Mouse (Mus musculus) midbrain, embryonic 16.5 days (tissue): Measurements from ENCODE around the gene Slc27a2. TPM values are rescaled to one million over a fixed set of nuclear protein-coding genes. Genes with fewer than 3 reads are reported as not detected.
"Not testable (repeated sequence)": the region's sequence is repeated elsewhere in the genome, so short reads cannot be mapped to it uniquely, and the experiment has no call there.

Experiments used
- ATAC-seq: fragments of 200-750 bp; cut with Nextera tagmentation; 2 replicates; pipeline ENCODE4 v1.8.0; 2017; ENCODE audit warnings: moderate TSS enrichment
- H3K27ac ChIP-seq: fragments of 300-500 bp; sonication (generic); 2 replicates; pipeline ENCODE4 v1.5.1; 2014; ENCODE audit warnings: mild to moderate bottlenecking, low read length, mixed read lengths
- H3K27me3 ChIP-seq: fragments of 300-500 bp; sonication (generic); 2 replicates; pipeline ENCODE4 v1.6.1; 2014; ENCODE audit warnings: low read depth, low read length, mixed read lengths; ENCODE audit not compliant: control insufficient read depth, insufficient read depth
- H3K36me3 ChIP-seq: fragments of 300-500 bp; sonication (generic); 2 replicates; pipeline ENCODE4 v1.6.1; 2014; ENCODE audit warnings: mild to moderate bottlenecking, low read length, moderate library complexity, mixed read lengths; ENCODE audit not compliant: control insufficient read depth, insufficient read depth
- H3K4me1 ChIP-seq: fragments of 300-500 bp; sonication (generic); 2 replicates; pipeline ENCODE4 v1.6.1; 2014; ENCODE audit warnings: mild to moderate bottlenecking, low read length, mixed read lengths; ENCODE audit not compliant: control insufficient read depth, insufficient read depth
- H3K4me2 ChIP-seq: fragments of 300-500 bp; sonication (generic); 2 replicates; pipeline ENCODE4 v1.6.1; 2014; ENCODE audit warnings: mild to moderate bottlenecking, low read length, mixed read lengths
- H3K4me3 ChIP-seq: fragments of 300-500 bp; sonication (generic); 2 replicates; pipeline ENCODE4 v1.5.1; 2014; ENCODE audit warnings: low read depth, mild to moderate bottlenecking, low read length, moderate library complexity, mixed read lengths
- H3K9ac ChIP-seq: fragments of 300-500 bp; sonication (generic); 2 replicates; pipeline ENCODE4 v1.6.1; 2014; ENCODE audit warnings: low read depth, low read length, mixed read lengths
- H3K9me3 ChIP-seq: fragments of 300-500 bp; sonication (generic); replicated peaks from 2 replicates; pipeline ENCODE4 v1.6.1; 2014; ENCODE audit warnings: mild to moderate bottlenecking, low read length, mixed read lengths; ENCODE audit not compliant: control insufficient read depth, poor library complexity, severe bottlenecking
- WGBS: fragments of 180-500 bp; shearing (Covaris S2); extraction: QIAGEN DNeasy Blood & Tissue Kit; methylation state at CpG from one replicate; pipeline ENCODE4 v1.1.7; 2014; 5-methylcytosine and 5-hydroxymethylcytosine counted together
- polyA plus RNA-seq: library from polyadenylated mRNA; unstranded; fragments of >200 nt; fragmentation: Nextera tagmentation; extraction: Ambion mirVana; gene quantifications from 2 replicates; pipeline ENCODE4 v1.2.1, GENCODE M21; 2015

The Slc27a2 gene
- polyA plus RNA-seq, 1 experiment from 2014 or later = 14.0 TPM

GRCm38 (mm10) chr2:126606688-126607062, 54.5 kb downstream of the Slc27a2 start:
- Histone ChIP-seq H3K4me1 (no peaks in the 10 kb centered on the region), H3K36me3 (no peaks in the 10 kb centered on the region), H3K9ac (no peak overlapping the region), H3K4me2 (no peak overlapping the region), H3K27ac (no peak overlapping the region), H3K27me3 (no peaks in the 10 kb centered on the region), H3K9me3 (no peaks in the 10 kb centered on the region), H3K4me3 (no peak overlapping the region)
- ATAC-seq = no peak
- WGBS = 72% methylated on average over 4 of the region's 4 CpGs

- Histone ChIP-seq H3K9ac (no peak overlapping the region), H3K4me1 (no peaks in the 10 kb centered on the region), H3K27me3 (no peaks in the 10 kb centered on the region), H3K9me3 (no peaks in the 10 kb centered on the region), H3K27ac (no peak overlapping the region), H3K4me3 (no peak overlapping the region), H3K4me2 (no peak overlapping the region), H3K36me3 (no peaks in the 10 kb centered on the region)
- ATAC-seq = no peak
- 76% methylated on average over 10 of the region's 10 CpGs for WGBS
Observed at GRCm38 (mm10) chr2:126607553-126608203, 55.5 kb downstream of the Slc27a2 start.

GRCm38 (mm10) chr2:126609600-126609999, 57.4 kb downstream of the Slc27a2 start:
- 80% methylated on average over 12 of the region's 12 CpGs for WGBS
- not testable (repeated sequence) for H3K4me3 ChIP-seq, H3K9ac ChIP-seq, H3K9me3 ChIP-seq, H3K4me1 ChIP-seq, H3K4me2 ChIP-seq, H3K27me3 ChIP-seq, H3K36me3 ChIP-seq, ATAC-seq, H3K27ac ChIP-seq

GRCm38 (mm10) chr2:126615355-126615754, 63.1 kb downstream of the Slc27a2 start:
- Histone ChIP-seq H3K4me1 (no peaks in the 10 kb centered on the region), H3K9ac (no peak overlapping the region), H3K4me2 (no peak overlapping the region), H3K4me3 (no peak overlapping the region), H3K27ac (no peak overlapping the region), H3K36me3 (no peaks in the 10 kb centered on the region), H3K27me3 (no peaks in the 10 kb centered on the region), H3K9me3 (no peaks in the 10 kb centered on the region)
- WGBS = 86% methylated on average over 3 of the region's 3 CpGs
- ATAC-seq = no peak

GRCm38 (mm10) chr2:126618470-126619179, 66.4 kb downstream of the Slc27a2 start:
- H3K4me3 ChIP-seq = no peak overlapping the region
- no peak for ATAC-seq
- WGBS = 22% methylated on average over 8 of the region's 8 CpGs
- H3K4me2 ChIP-seq = no peak overlapping the region
- no peaks in the 10 kb centered on the region for H3K27me3 ChIP-seq
- H3K4me1 ChIP-seq = no peaks in the 10 kb centered on the region
- no peak overlapping the region for H3K27ac ChIP-seq
- H3K9me3 ChIP-seq = no peaks in the 10 kb centered on the region
- H3K36me3 ChIP-seq = no peaks in the 10 kb centered on the region
- H3K9ac ChIP-seq = no peak overlapping the region

GRCm38 (mm10) chr2:126619249-126619704, 67.1 kb downstream of the Slc27a2 start, which contains the start of gene Hdc:
Hdc (minus strand) TSS chr2:126619299.
- ATAC-seq = no peak
- 77% methylated on average over 14 of the region's 14 CpGs for WGBS
- H3K9ac ChIP-seq = no peak within 1 kb of the TSS

GRCm38 (mm10) chr2:126622455-126622854, 70.2 kb downstream of the Slc27a2 start:
- H3K4me2 ChIP-seq = no peak overlapping the region
- H3K27me3 ChIP-seq = no peaks in the 10 kb centered on the region
- H3K9ac ChIP-seq = no peak overlapping the region
- no peak overlapping the region for H3K4me3 ChIP-seq
- H3K27ac ChIP-seq = no peak overlapping the region
- ATAC-seq = no peak
- H3K36me3 ChIP-seq = no peaks in the 10 kb centered on the region
- no peaks in the 10 kb centered on the region for H3K4me1 ChIP-seq
- H3K9me3 ChIP-seq = no peaks in the 10 kb centered on the region
- 86% methylated on average over 2 of the region's 2 CpGs for WGBS

More at GRCm38 (mm10) chr2:126619249-126619704, 67.1 kb downstream of the Slc27a2 start, which contains the start of gene Hdc:
- H3K27me3 ChIP-seq = no peaks in the 10 kb centered on the region
- no peaks in the 10 kb centered on the region for H3K9me3 ChIP-seq
- no peak within 1 kb of the TSS for H3K4me2 ChIP-seq
- no peak within 1 kb of the TSS for H3K4me3 ChIP-seq
- H3K4me1 ChIP-seq = no peaks in the 10 kb centered on the region
- H3K27ac ChIP-seq = no peak within 1 kb of the TSS
- H3K36me3 ChIP-seq = no peaks in the 10 kb centered on the region

GRCm38 (mm10) chr2:126623138-126623537, 70.9 kb downstream of the Slc27a2 start:
- ATAC-seq = no peak
- no peaks in the 10 kb centered on the region for H3K9me3 ChIP-seq
- no peak overlapping the region for H3K4me2 ChIP-seq
- H3K9ac ChIP-seq = no peak overlapping the region
- H3K36me3 ChIP-seq = no peaks in the 10 kb centered on the region
- no peaks in the 10 kb centered on the region for H3K27me3 ChIP-seq
- H3K4me1 ChIP-seq = no peaks in the 10 kb centered on the region
- no peak overlapping the region for H3K27ac ChIP-seq
- H3K4me3 ChIP-seq = no peak overlapping the region

GRCm38 (mm10) chr2:126628455-126628995, 76.3 kb downstream of the Slc27a2 start:
- 94% methylated on average over 9 of the region's 9 CpGs for WGBS
- no peaks in the 10 kb centered on the region for H3K27me3 ChIP-seq
- no peak overlapping the region for H3K9ac ChIP-seq
- H3K4me1 ChIP-seq = no peaks in the 10 kb centered on the region
- no peak overlapping the region for H3K4me2 ChIP-seq
- no peak overlapping the region for H3K27ac ChIP-seq
- no peak for ATAC-seq
- H3K36me3 ChIP-seq = peaks cover 9% of the 10 kb centered on the region; the same call in 1 of the 2 replicates
- no peak overlapping the region for H3K4me3 ChIP-seq
- H3K9me3 ChIP-seq = no peaks in the 10 kb centered on the region
